Mouse (Mus musculus) T-helper 1 cell (primary cell): ENCODE measurements around the gene Hist1h4j.

Experiments
- in situ Hi-C: fragments of 300-600 bp; cut with MboI, MseI; formaldehyde crosslinking; loops from one replicate; pipeline ENCODE4 v1.15.1; 2025; ENCODE audit warnings: high pct_unique_total_duplicates

The Hist1h4j gene

GRCm38 (mm10) chr13:21779767-21780731 is 45.2 kb downstream of the Hist1h4j start, which contains the start of gene Hist1h1b:
Gene Hist1h1b, minus strand, starts transcription at chr13:21780625.
- in situ Hi-C loops: loop anchor here (5.0 to 25.0 kb wide), 2 partner anchors 43 to 1982 kb away; partner anchors contain the start of genes Hist1h1a, Hist1h2ab, Hist1h3a and Hist1h3b

- in situ Hi-C loops: loop anchor here (5.0 to 25.0 kb wide), 2 partner anchors 44 to 1981 kb away; partner anchors contain the start of genes Hist1h1a, Hist1h2ab, Hist1h3a and Hist1h3b
Measured at GRCm38 (mm10) chr13:21781021-21781555, 46.2 kb downstream of the Hist1h4j start.

GRCm38 (mm10) chr13:21781639-21782038 is 46.8 kb downstream of the Hist1h4j start:
- in situ Hi-C loops: loop anchor here (5.0 to 25.0 kb wide), 2 partner anchors 44 to 1981 kb away; partner anchors contain the start of genes Hist1h1a, Hist1h2ab, Hist1h3a and Hist1h3b

GRCm38 (mm10) chr13:21782361-21783254 is 47.7 kb downstream of the Hist1h4j start:
- in situ Hi-C loops: loop anchor here (5.0 to 25.0 kb wide), 2 partner anchors 45 to 1980 kb away; partner anchors contain the start of genes Hist1h1a, Hist1h2ab, Hist1h3a and Hist1h3b

- in situ Hi-C loops: loop anchor here (5.0 to 25.0 kb wide), 2 partner anchors 46 to 1979 kb away; partner anchors contain the start of genes Hist1h1a, Hist1h2ab, Hist1h3a and Hist1h3b
Measured at GRCm38 (mm10) chr13:21783255-21783617, 48.4 kb downstream of the Hist1h4j start, which contains the start of gene Hist1h3i. Gene Hist1h3i, minus strand, starts transcription at chr13:21783370.

- in situ Hi-C loops: loop anchor here (5.0 to 25.0 kb wide), 2 partner anchors 46 to 1979 kb away; partner anchors contain the start of genes Hist1h1a, Hist1h2ab, Hist1h3a and Hist1h3b
Measured at GRCm38 (mm10) chr13:21783734-21784161, 48.9 kb downstream of the Hist1h4j start.

- in situ Hi-C loops: loop anchor here (5.0 to 25.0 kb wide), 2 partner anchors 47 to 1978 kb away; partner anchors contain the start of genes Hist1h1a, Hist1h2ab, Hist1h3a and Hist1h3b
Measured at GRCm38 (mm10) chr13:21784311-21784710, 49.4 kb downstream of the Hist1h4j start.
